Mouse (Mus musculus) ES-Bruce4 (cell line): ENCODE data around the gene Lilr4b.
"Not testable (repeated sequence)": the region's sequence is repeated elsewhere in the genome, so short reads cannot be mapped to it uniquely, and the experiment has no call there.

Experiments used
- CTCF ChIP-seq: IDR thresholded peaks from one replicate; pipeline ENCODE4 v1.8.1; 2011; ENCODE audit warnings: low read depth, low read length
- POLR2A ChIP-seq: IDR thresholded peaks from one replicate; pipeline ENCODE4 v1.8.1; 2011; ENCODE audit warnings: low read length; ENCODE audit not compliant: insufficient read depth

DNA sequence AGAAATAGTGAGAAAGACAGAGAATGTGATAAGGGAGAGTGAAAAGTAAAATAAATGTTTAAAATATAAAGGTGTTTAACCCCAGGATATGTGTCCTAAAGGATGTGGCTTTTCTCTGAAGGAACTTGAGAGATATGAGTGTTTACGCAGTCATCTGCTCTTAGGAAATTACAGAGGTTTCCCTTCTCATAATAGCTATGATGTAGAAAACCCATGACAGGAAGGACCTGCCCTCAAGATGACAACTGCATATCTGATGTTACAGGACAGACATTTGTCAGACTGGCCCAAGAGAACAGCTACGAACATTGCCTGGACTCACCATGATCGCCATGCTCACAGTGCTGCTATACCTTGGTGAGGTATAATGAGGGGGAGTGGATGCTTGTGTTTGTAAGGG, at the start of gene Lilr4b, which contains the start of gene Gm49339:
- TF ChIP-seq CTCF, POLR2A: not testable (repeated sequence)
